Mouse (Mus musculus) liver, embryonic 15.5 days (tissue): Measurements from ENCODE around the gene D17Wsu92e. TPM values are rescaled to one million over a fixed set of nuclear protein-coding genes. Genes with fewer than 3 reads are reported as not detected.

ENCODE experiments used
- polyA plus RNA-seq: library from polyadenylated mRNA; unstranded; fragments of >200 nt; fragmentation: Nextera tagmentation; extraction: Ambion mirVana; gene quantifications from 2 replicates; pipeline ENCODE4 v1.2.1, GENCODE M21; 2015

Gene D17Wsu92e
- polyA plus RNA-seq, 1 experiment from 2014 or later = 13.3 TPM

Other genes with a start within 250 kb of the D17Wsu92e start
- gene Nudt3, start 197.2 kb downstream of the D17Wsu92e start, polyA plus RNA-seq = 23.2 and 26.1 TPM in 2 replicates
- gene RPS10-NUDT3, start 185.4 kb downstream of the D17Wsu92e start, polyA plus RNA-seq = not detected in 2 replicates
- 435 and 496 TPM in 2 replicates for gene Rps10, start 184.0 kb downstream of the D17Wsu92e start, polyA plus RNA-seq
- gene Pacsin1, start 165.1 kb downstream of the D17Wsu92e start, polyA plus RNA-seq = 0.13 and 0.24 TPM in 2 replicates
- gene Spdef, start 91.7 kb downstream of the D17Wsu92e start, polyA plus RNA-seq = 0.18 TPM in 1 of 2 replicates, not detected in the other
- gene Snrpc, start 17.5 kb upstream of the D17Wsu92e start, polyA plus RNA-seq = 115 and 125 TPM in 2 replicates
- gene Uhrf1bp1, start 35.8 kb upstream of the D17Wsu92e start, polyA plus RNA-seq = 2.2 and 2.5 TPM in 2 replicates
- 3.4 and 4.3 TPM in 2 replicates for gene Anks1, start 88.7 kb upstream of the D17Wsu92e start, polyA plus RNA-seq
- 21.6 and 22.2 TPM in 2 replicates for gene Taf11, start 89.2 kb upstream of the D17Wsu92e start, polyA plus RNA-seq